Mouse (Mus musculus) kidney, postnatal 10 days (tissue): Measurements from ENCODE around the gene Scnn1g.

ENCODE experiments used
- DNase-seq: peaks from one replicate; pipeline ENCODE4 v3.0.0; 2021; ENCODE audit warnings: mixed read lengths

Gene Scnn1g

GRCm38 (mm10) chr7:121734171-121734831, at the start of gene Scnn1g:
TSS of gene Scnn1g (plus strand) at chr7:121734479.
- peak; percentile 91 for DNase-seq

- no peak for DNase-seq
These were observed 48.9 kb upstream of the Scnn1g start for GRCm38 (mm10) chr7:121685140-121685984.

- no peak for DNase-seq
These were observed 44.9 kb upstream of the Scnn1g start for GRCm38 (mm10) chr7:121689338-121689737.

GRCm38 (mm10) chr7:121691803-121692202, 42.5 kb upstream of the Scnn1g start:
- DNase-seq = no peak

GRCm38 (mm10) chr7:121697170-121697569, 37.1 kb upstream of the Scnn1g start:
- DNase-seq = no peak

- no peak for DNase-seq
These were observed 36.7 kb upstream of the Scnn1g start for GRCm38 (mm10) chr7:121697574-121697973.

- no peak for DNase-seq
These were observed 35.1 kb upstream of the Scnn1g start for GRCm38 (mm10) chr7:121699218-121699617.

- DNase-seq = no peak
These were observed 33.8 kb upstream of the Scnn1g start for GRCm38 (mm10) chr7:121700480-121700879.

- DNase-seq = no peak
These were observed 32.3 kb upstream of the Scnn1g start for GRCm38 (mm10) chr7:121701983-121702382.

- no peak for DNase-seq
These were observed 29.2 kb upstream of the Scnn1g start for GRCm38 (mm10) chr7:121705051-121705450.

- peak; percentile 70 for DNase-seq
These were observed 27.7 kb upstream of the Scnn1g start for GRCm38 (mm10) chr7:121706411-121707072.

GRCm38 (mm10) chr7:121707073-121707667, 27.1 kb upstream of the Scnn1g start, which contains the start of gene Usp31:
TSS of gene Usp31 (minus strand) at chr7:121707253.
- DNase-seq = peak; percentile 96

- DNase-seq = no peak
These were observed 23.1 kb upstream of the Scnn1g start for GRCm38 (mm10) chr7:121711171-121711570.

- no peak for DNase-seq
These were observed 17.2 kb upstream of the Scnn1g start for GRCm38 (mm10) chr7:121717031-121717430.

- peak; percentile 85 for DNase-seq
These were observed 4.1 kb upstream of the Scnn1g start for GRCm38 (mm10) chr7:121730225-121730624.

GRCm38 (mm10) chr7:121737511-121738415, 3.5 kb downstream of the Scnn1g start:
- no peak for DNase-seq

GRCm38 (mm10) chr7:121750244-121750643, 16.0 kb downstream of the Scnn1g start:
- DNase-seq = no peak

- no peak for DNase-seq
These were observed 20.5 kb downstream of the Scnn1g start for GRCm38 (mm10) chr7:121754748-121755147.

GRCm38 (mm10) chr7:121763328-121763727, 29.0 kb downstream of the Scnn1g start:
- DNase-seq = no peak

GRCm38 (mm10) chr7:121767900-121768299, 33.6 kb downstream of the Scnn1g start:
- no peak for DNase-seq

GRCm38 (mm10) chr7:121768983-121769382, 34.7 kb downstream of the Scnn1g start:
- no peak for DNase-seq

GRCm38 (mm10) chr7:121778553-121778952, 44.3 kb downstream of the Scnn1g start:
- no peak for DNase-seq
